In the genomic region with DNA sequence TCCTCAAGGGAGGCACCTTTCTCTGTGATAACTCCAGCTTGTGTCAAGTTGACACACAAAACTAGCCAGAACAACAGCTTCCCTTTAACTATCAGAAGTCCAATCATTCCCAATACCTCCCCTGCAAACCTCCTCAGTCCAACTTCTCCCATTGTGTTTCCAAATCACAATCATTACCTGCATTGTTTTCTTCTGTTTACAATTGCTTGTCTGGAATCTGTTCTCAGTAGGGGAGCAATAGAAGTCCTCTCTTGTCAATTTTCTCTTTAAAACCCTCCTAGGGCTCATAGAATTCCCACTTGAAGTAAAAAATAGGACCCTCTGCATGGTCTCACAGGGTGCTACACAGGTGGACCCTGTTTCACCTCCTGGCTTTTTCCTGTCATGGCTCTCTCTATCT, we compare ENCODE assay signal across 26 mouse cellular contexts.
"Had no signal": no experiment of that assay in that cellular context is flagged by ENCODE, and none has a peak within 500 bp of the region (broad histone marks: within the 10 kb centered on the region; RNA-seq: fewer than 3 reads in every experiment).

No protein-coding gene starts in this region.

- H3K4me3 ChIP-seq: gastrocnemius, adult 2 months; heart, adult 2 months; heart, embryonic 12.5 days; hindbrain, embryonic 10.5 days; hindbrain, embryonic 12.5 days; intestine, embryonic 15.5 days; layer of hippocampus, adult 2 months; left cerebral cortex, adult 2 months; limb, embryonic 10.5 days; limb, embryonic 12.5 days; liver, embryonic 13.5 days had no signal

- H3K4me1 ChIP-seq: heart, embryonic 12.5 days; hindbrain, embryonic 10.5 days; hindbrain, embryonic 12.5 days; intestine, embryonic 15.5 days; limb, embryonic 10.5 days; limb, embryonic 12.5 days; liver, embryonic 13.5 days had no signal

- H3K27me3 ChIP-seq: heart, embryonic 12.5 days; hindbrain, embryonic 12.5 days; intestine, embryonic 15.5 days; limb, embryonic 12.5 days; liver, embryonic 13.5 days had no signal

- DNase-seq: gastrocnemius, adult 2 months; gastrocnemius, postnatal 10 days; gastrocnemius, postnatal 25 days; heart, adult 2 months; heart, postnatal 10 days; heart, postnatal 4 days; kidney, adult 18-20 months; kidney, adult 8-10 months; kidney, postnatal 10 days; kidney, postnatal 25 days; kidney, postnatal 4 days; liver; liver, embryonic 13.5 days had no signal

- H3K27ac ChIP-seq: gastrocnemius, adult 2 months; heart, adult 2 months; hindbrain, embryonic 10.5 days; hindbrain, embryonic 12.5 days; intestine, embryonic 15.5 days; layer of hippocampus, adult 2 months; left cerebral cortex, adult 2 months; limb, embryonic 10.5 days; limb, embryonic 12.5 days; liver, embryonic 13.5 days had no signal

- H3K9me3 ChIP-seq: heart, embryonic 12.5 days; hindbrain, embryonic 10.5 days; hindbrain, embryonic 12.5 days; intestine, embryonic 15.5 days; limb, embryonic 10.5 days; limb, embryonic 12.5 days; liver, embryonic 13.5 days had no signal

- H3K9ac ChIP-seq: heart, embryonic 12.5 days; hindbrain, embryonic 12.5 days; hindbrain, embryonic 14.5 days; intestine, embryonic 15.5 days; limb, embryonic 12.5 days; liver, embryonic 13.5 days had no signal

- H3K4me2 ChIP-seq: heart, embryonic 12.5 days; hindbrain, embryonic 12.5 days; hindbrain, embryonic 14.5 days; intestine, embryonic 15.5 days; limb, embryonic 12.5 days; liver, embryonic 11.5 days; liver, embryonic 13.5 days had no signal

- H3K36me3 ChIP-seq: heart, embryonic 12.5 days; hindbrain, embryonic 10.5 days; hindbrain, embryonic 12.5 days; intestine, embryonic 15.5 days; limb, embryonic 10.5 days; limb, embryonic 12.5 days; liver, embryonic 13.5 days had no signal

- ATAC-seq: hindbrain, embryonic 16.5 days; inflammation-experienced regulatory T-cells, adult 6 months; intestine, embryonic 15.5 days; intestine, postnatal 0 days had no signal
